Mouse (Mus musculus) liver, embryonic 16.5 days (tissue): Measurements from ENCODE around the gene Ap5z1. TPM values are rescaled to one million over a fixed set of nuclear protein-coding genes. Genes with fewer than 3 reads are reported as not detected.

Experiments
- ATAC-seq: fragments of 200-750 bp; cut with Nextera tagmentation; 2 replicates; pipeline ENCODE4 v1.8.0; 2017; ENCODE audit warnings: low read depth, mild to moderate bottlenecking, moderate number of reproducible peaks, moderate library complexity
- H3K27ac ChIP-seq: fragments of 300-500 bp; sonication (generic); 2 replicates; pipeline ENCODE4 v1.5.1; 2014; ENCODE audit warnings: mild to moderate bottlenecking, low read length
- H3K27me3 ChIP-seq: fragments of 300-500 bp; sonication (generic); 2 replicates; pipeline ENCODE4 v1.6.1; 2014; ENCODE audit warnings: low read depth, low read length, mixed read lengths; ENCODE audit not compliant: control insufficient read depth, insufficient read depth
- H3K36me3 ChIP-seq: fragments of 300-500 bp; sonication (generic); 2 replicates; pipeline ENCODE4 v1.6.1; 2014; ENCODE audit warnings: mild to moderate bottlenecking; ENCODE audit not compliant: control insufficient read depth, insufficient read depth
- H3K4me1 ChIP-seq: fragments of 300-500 bp; sonication (generic); 2 replicates; pipeline ENCODE4 v1.6.1; 2014; ENCODE audit warnings: low read depth, low read length, mixed read lengths; ENCODE audit not compliant: control insufficient read depth
- H3K4me2 ChIP-seq: fragments of 300-500 bp; sonication (generic); 2 replicates; pipeline ENCODE4 v1.6.1; 2014; ENCODE audit warnings: low read depth, low read length, mixed read lengths
- H3K4me3 ChIP-seq: fragments of 300-500 bp; sonication (generic); 2 replicates; pipeline ENCODE4 v1.5.1; 2014; ENCODE audit warnings: low read depth, mild to moderate bottlenecking, low read length
- H3K9ac ChIP-seq: fragments of 300-500 bp; sonication (generic); 2 replicates; pipeline ENCODE4 v1.6.1; 2014; ENCODE audit warnings: low read depth, low read length
- H3K9me3 ChIP-seq: fragments of 300-500 bp; sonication (generic); replicated peaks from 2 replicates; pipeline ENCODE4 v1.6.1; 2016; ENCODE audit warnings: low read length; ENCODE audit not compliant: control insufficient read depth
- WGBS: fragments of 180-500 bp; shearing (Covaris S2); extraction: QIAGEN DNeasy Blood & Tissue Kit; methylation state at CpG from one replicate; pipeline ENCODE4 v1.1.7; 2014; ENCODE audit not compliant: insufficient replicate concordance; 5-methylcytosine and 5-hydroxymethylcytosine counted together
- polyA plus RNA-seq: library from polyadenylated mRNA; unstranded; fragments of >200 nt; fragmentation: Nextera tagmentation; extraction: Ambion mirVana; gene quantifications from 2 replicates; pipeline ENCODE4 v1.2.1, GENCODE M21; 2015

Ap5z1 gene
- polyA plus RNA-seq, 1 experiment from 2014 or later: 5.2 TPM

DNA sequence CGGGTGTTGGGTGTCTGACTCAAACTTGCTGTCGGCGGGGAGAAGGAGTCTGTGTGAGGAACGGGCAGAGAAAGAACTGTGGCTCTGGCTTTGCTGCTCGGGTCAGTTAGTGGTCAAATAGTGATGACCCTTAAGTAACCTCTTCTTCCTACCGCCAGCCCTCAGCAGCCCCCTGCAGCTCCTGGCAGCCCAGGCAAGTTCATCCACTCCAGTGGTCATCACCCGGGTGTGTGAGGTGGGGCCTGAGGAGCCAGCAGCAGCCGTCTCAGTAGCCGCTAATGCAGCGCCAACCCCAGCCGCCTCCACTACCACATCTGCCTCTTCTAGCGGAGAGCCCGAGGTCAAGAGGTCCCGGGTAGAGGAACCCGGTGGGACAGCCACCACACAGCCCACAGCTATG, 7.4 kb upstream of the Ap5z1 start:
- Histone ChIP-seq H3K27me3 (no peaks in the 10 kb centered on the region), H3K9ac (no peak overlapping the region), H3K4me2 (no peak overlapping the region), H3K4me3 (no peak overlapping the region), H3K27ac (no peak overlapping the region), H3K36me3 (peaks cover 17% of the 10 kb centered on the region), H3K9me3 (no peaks in the 10 kb centered on the region), H3K4me1 (peaks cover 2% of the 10 kb centered on the region)
- ATAC-seq: no peak
- 72% methylated on average over 15 of the region's 15 CpGs for WGBS

DNA sequence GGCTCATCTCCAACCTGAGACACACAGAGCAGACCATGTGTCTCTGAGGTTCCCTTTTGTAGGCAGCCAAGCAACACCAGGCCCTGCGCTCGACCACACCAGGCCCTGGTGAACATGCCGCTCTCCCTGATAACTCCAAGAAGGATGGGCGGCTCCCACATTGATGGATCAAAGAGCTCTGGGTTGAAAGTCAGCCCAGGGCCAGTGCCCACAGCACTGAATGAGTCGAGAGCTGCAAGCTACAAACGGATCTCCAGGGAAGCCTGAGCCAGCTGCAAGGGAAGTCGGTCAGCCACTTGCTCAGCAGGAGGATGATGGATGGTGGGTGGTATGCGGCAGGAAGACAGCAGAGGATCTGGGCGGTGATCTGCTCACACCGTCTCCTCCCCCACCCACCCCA, 6.4 kb upstream of the Ap5z1 start:
- H3K4me1 ChIP-seq: no peaks in the 10 kb centered on the region; the same call in none of the 2 replicates
- no peak overlapping the region for H3K4me3 ChIP-seq
- WGBS: 47% methylated on average over 10 of the region's 10 CpGs
- H3K27me3 ChIP-seq: no peaks in the 10 kb centered on the region
- peaks cover 17% of the 10 kb centered on the region for H3K36me3 ChIP-seq
- no peak overlapping the region for H3K9ac ChIP-seq
- H3K9me3 ChIP-seq: no peaks in the 10 kb centered on the region
- no peak overlapping the region for H3K27ac ChIP-seq
- H3K4me2 ChIP-seq: no peak overlapping the region
- no peak for ATAC-seq

DNA sequence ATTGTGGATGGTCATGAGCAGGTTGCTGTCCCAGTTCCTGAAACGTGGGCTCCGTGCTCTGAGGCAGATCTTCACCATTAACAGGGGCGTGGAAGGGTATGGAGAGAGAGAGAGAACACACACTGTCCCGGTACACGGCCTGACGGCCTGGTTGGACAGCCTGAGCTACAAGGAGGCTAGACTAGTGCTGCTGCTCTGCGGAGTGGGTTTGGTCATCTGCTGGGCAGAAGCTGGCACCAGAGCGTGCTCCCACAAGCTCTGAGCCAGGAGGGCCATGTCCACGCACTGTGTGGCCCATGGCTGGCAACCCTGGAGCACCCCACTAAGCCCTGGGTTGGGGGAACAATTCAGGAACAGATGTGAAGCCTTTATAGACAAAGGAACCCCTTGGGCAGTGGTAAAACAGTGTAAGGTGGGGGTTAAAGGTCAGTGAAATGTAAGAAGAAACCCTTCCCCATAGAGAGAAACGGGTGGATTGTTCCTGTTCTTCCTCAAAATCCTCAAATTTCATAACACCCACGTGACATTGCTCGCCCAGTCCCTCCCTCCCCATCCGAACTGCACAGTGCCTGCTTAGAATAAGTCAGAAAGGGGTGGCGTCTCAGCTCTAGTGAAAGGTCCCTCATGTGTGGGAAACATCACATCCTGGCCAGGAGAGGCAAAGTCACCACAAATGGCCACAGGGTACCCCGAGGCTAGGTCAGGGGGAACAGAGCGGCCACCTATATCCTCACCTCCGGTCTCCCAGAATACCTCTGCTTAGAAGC, 4.8 kb upstream of the Ap5z1 start:
- no peak overlapping the region; the same call in 1 of the 2 replicates for H3K27ac ChIP-seq

DNA sequence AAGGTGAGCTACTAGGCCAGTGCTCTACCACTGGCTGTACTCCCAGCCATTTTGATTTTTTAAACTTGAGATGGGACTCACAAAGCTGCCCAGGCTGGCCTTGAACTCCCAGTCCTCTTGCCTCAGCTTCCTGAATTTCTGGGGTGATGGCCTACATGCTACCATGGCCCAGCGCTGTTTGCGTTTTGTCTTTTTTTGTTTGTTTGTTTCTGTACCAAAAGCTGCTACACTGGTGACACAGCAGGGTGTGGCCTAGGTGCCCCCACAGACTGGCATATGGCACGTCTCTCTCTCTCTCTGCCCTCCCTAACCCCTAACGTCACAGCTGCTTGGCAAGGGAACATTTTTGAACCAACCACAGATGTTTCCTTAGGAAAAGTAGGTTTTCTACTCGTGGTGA, 3.9 kb upstream of the Ap5z1 start:
- peaks cover 12% of the 10 kb centered on the region for H3K4me1 ChIP-seq
- 62% methylated on average over 5 of the region's 5 CpGs for WGBS
- no peaks in the 10 kb centered on the region for H3K9me3 ChIP-seq
- no peak for ATAC-seq
- H3K36me3 ChIP-seq: peaks cover 5% of the 10 kb centered on the region
- no peak overlapping the region for H3K4me2 ChIP-seq
- H3K27me3 ChIP-seq: no peaks in the 10 kb centered on the region
- no peak overlapping the region for H3K9ac ChIP-seq
- no peak overlapping the region for H3K4me3 ChIP-seq
- H3K27ac ChIP-seq: no peak overlapping the region

More for the DNA sequence above, 4.8 kb upstream of the Ap5z1 start:
- no peak overlapping the region for H3K4me2 ChIP-seq
- peaks cover 7% of the 10 kb centered on the region for H3K4me1 ChIP-seq
- no peak overlapping the region for H3K4me3 ChIP-seq
- WGBS: 70% methylated on average over 17 of the region's 17 CpGs
- peaks cover 12% of the 10 kb centered on the region for H3K36me3 ChIP-seq
- ATAC-seq: no peak
- no peaks in the 10 kb centered on the region for H3K9me3 ChIP-seq
- H3K27me3 ChIP-seq: no peaks in the 10 kb centered on the region
- H3K9ac ChIP-seq: no peak overlapping the region

DNA sequence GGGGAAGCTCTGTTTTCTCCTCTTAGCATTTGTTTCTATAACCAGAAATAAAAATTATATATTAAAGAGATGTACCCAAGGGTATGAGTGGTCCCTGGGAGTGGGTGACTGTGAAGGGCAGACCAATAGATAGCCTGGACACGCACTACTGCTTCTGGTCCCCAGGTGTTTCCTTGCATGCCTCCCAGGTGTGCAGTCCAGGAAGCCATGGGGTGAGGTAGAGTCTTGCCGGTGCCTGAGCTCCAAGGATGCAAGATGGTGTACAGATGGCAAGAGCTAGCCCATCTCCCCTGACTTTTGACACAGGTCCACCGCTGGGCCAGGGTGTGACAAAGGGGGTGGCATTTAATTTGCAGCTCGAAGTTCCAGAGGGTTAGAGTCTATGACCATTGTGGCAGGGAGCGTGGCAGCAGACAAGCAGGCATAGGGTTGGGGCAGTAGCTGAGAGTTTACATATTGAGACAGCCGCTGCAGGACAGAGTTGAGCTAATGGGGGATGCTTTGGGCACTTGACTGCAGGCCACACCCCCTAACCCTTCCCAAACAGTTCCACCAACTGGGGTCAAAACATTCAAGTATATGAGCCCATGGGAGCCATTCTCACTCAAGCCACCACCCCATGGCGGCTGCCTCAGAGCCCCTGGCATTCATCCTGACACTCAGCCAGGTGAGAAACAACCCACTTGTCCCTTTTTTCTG, 1.7 kb upstream of the Ap5z1 start:
- no peak overlapping the region for H3K4me3 ChIP-seq
- H3K36me3 ChIP-seq: peaks cover 5% of the 10 kb centered on the region
- peaks cover 13% of the 10 kb centered on the region for H3K4me1 ChIP-seq
- no peak overlapping the region for H3K4me2 ChIP-seq
- H3K27me3 ChIP-seq: no peaks in the 10 kb centered on the region
- no peak overlapping the region for H3K9ac ChIP-seq
- no peaks in the 10 kb centered on the region for H3K9me3 ChIP-seq
- H3K27ac ChIP-seq: no peak overlapping the region
- 89% methylated on average over 7 of the region's 7 CpGs for WGBS
- ATAC-seq: no peak

DNA sequence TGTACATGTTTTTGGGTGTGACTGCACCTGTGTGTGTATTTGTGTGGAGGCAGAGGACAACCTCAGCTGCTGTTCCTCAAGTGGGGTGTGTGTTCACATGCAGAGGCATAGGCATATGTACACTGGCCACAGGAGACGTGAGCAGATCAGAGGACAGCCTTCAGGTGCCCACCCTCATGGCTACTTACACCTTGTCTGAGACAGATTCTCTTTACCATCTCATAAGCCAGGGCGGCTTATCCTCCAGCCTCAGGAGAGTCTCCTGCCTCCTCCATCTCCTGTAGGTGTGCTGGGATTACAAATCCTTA, 1.1 kb upstream of the Ap5z1 start:
- peak overlapping the region; percentile 82; the same call in 1 of the 2 replicates for H3K27ac ChIP-seq
- WGBS: 85% methylated on average over 2 of the region's 2 CpGs

DNA sequence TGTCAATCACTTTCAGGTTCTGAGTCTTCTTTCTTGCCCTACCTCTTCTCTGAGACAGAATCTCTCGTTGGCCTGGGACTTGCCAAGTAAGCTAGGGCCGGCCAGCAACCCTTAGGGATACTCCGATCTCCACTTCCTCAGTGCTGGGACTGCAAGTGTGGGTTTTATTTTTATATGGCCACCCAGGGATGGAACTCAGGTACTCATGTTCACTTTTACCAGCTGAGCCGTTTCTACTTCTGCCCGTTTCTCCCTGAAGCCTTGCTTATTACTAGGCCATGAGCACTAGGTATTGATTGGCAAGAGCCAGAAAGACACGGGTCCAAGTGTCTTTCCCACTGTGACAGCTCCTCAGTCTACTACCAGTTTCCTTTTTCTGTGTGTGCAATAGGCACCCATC, 733 bp upstream of the Ap5z1 start:
- Histone ChIP-seq H3K4me3 (peak overlapping the region; percentile 88), H3K9me3 (no peaks in the 10 kb centered on the region), H3K27me3 (no peaks in the 10 kb centered on the region), H3K4me1 (peaks cover 13% of the 10 kb centered on the region), H3K27ac (peak overlapping the region; percentile 82), H3K4me2 (peak overlapping the region; percentile 82), H3K9ac (peak overlapping the region; percentile 72; the same call in 1 of the 2 replicates), H3K36me3 (peaks cover 6% of the 10 kb centered on the region)
- ATAC-seq: no peak
- WGBS: 77% methylated on average over 6 of the region's 6 CpGs

More for the DNA sequence above, 1.1 kb upstream of the Ap5z1 start:
- H3K9me3 ChIP-seq: no peaks in the 10 kb centered on the region
- no peak for ATAC-seq
- no peak overlapping the region for H3K4me3 ChIP-seq
- H3K27me3 ChIP-seq: no peaks in the 10 kb centered on the region
- H3K9ac ChIP-seq: no peak overlapping the region
- peaks cover 5% of the 10 kb centered on the region for H3K36me3 ChIP-seq
- no peak overlapping the region for H3K4me2 ChIP-seq
- peaks cover 13% of the 10 kb centered on the region for H3K4me1 ChIP-seq

DNA sequence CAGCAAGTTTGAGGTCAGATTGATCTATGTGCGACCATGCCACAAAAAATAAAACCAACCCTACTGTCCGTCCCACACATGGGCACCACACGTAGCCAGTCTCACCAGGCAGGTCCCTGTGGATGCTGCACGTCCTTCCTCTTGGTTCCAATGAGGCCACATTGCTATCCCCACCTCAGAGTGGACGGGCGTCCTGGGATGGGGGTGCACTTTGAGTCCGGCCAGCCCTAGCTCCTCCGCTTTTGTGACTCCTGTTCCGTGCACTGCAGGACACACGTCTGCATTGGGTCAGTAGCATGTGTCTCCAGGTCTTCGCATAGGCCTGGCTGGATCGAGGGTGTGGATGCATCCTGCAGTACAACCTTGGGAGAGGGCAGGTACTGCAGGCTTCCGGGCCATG, 4.6 kb downstream of the Ap5z1 start:
- Histone ChIP-seq H3K36me3 (peaks cover 15% of the 10 kb centered on the region), H3K4me2 (no peak overlapping the region), H3K4me3 (no peak overlapping the region), H3K9ac (no peak overlapping the region), H3K27ac (no peak overlapping the region), H3K4me1 (peaks cover 8% of the 10 kb centered on the region), H3K9me3 (no peaks in the 10 kb centered on the region), H3K27me3 (no peaks in the 10 kb centered on the region)
- no peak for ATAC-seq
- WGBS: 77% methylated on average over 13 of the region's 13 CpGs

DNA sequence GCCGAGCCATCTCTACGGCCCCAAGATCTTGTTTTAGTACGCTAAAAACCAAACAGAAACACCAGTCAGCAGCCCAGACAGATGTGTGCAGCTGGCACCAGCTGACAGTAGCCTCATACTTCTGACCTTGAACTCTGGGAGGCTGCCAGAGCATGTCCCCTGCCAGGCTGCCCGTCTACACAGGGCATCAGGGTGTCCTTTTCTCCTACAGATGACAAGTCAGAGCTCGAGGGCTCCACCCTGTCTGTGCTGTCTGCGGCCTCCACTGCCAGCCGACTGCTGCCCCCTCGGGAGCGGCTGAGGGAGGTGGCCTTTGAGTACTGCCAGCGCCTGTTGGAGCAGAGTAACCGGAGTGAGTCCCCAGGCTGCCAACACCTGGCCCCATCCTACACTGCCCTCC, 6.1 kb downstream of the Ap5z1 start:
- peaks cover 15% of the 10 kb centered on the region for H3K36me3 ChIP-seq
- H3K4me2 ChIP-seq: no peak overlapping the region
- H3K4me1 ChIP-seq: peaks cover 2% of the 10 kb centered on the region; the same call in 1 of the 2 replicates
- WGBS: 81% methylated on average over 11 of the region's 11 CpGs
- no peak overlapping the region for H3K9ac ChIP-seq
- ATAC-seq: no peak
- H3K27me3 ChIP-seq: no peaks in the 10 kb centered on the region
- H3K27ac ChIP-seq: no peak overlapping the region
- H3K9me3 ChIP-seq: no peaks in the 10 kb centered on the region
- no peak overlapping the region for H3K4me3 ChIP-seq
